In the genomic region with DNA sequence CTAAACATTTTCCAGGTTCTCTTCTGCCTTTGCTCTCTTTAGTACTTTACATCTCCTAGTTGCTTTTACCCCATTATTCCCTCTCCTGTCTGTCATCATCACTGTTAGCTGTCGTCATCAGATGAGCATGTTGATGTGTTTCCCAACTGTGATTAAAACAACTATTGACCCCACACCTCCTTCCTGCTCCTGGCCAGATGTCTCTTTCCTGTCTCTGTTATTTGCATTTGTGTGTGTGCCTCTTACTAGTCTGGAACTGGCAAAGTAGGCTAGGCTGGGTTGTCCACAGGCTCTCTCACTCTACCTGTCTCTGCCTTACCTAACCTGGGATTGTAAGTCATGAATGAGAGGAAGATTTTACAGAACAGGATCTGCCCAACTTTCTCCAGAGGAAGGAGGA, we compare ENCODE assay signal across 31 mouse cellular contexts. TPM values are rescaled to one million over a fixed set of nuclear protein-coding genes. Genes with fewer than 3 reads are reported as not detected.
A peak's percentile ranks its signal among the peaks of the same experiment; 100 is the strongest.
DNase-seq lines count a peak whose midpoint lies in the region; ATAC-seq and TF ChIP-seq lines count a peak whose summit lies in the region.
"Had no signal": no experiment of that assay in that cellular context is flagged by ENCODE, and none has a peak within 500 bp of the region (broad histone marks: within the 10 kb centered on the region; RNA-seq: fewer than 3 reads in every experiment).

No protein-coding gene starts in this region.

- H3K4me3 ChIP-seq in forebrain, embryonic 12.5 days (replicated peaks), result no peak overlapping the region
- H3K4me3 ChIP-seq in forebrain, embryonic 16.5 days (replicated peaks; ENCODE audit: low read length), result no peak overlapping the region
- no peak overlapping the region for H3K4me3 ChIP-seq in heart, adult 2 months
- H3K4me3 ChIP-seq in midbrain, embryonic 15.5 days, result no peak overlapping the region
- H3K4me3 ChIP-seq in midbrain, embryonic 14.5 days (replicated peaks; ENCODE audit: low read depth, low read length), result no peak overlapping the region
- no peak overlapping the region for H3K4me3 ChIP-seq in neural tube, embryonic 15.5 days (replicated peaks)
- H3K4me3 ChIP-seq: gastrocnemius, adult 2 months; left cerebral cortex, adult 2 months; limb, embryonic 13.5 days; liver, embryonic 12.5 days; megakaryocyte, embryonic 14.5 days had no signal

- H3K79me2 ChIP-seq in heart, adult 2 months (replicated peaks; ENCODE audit: control insufficient read depth, insufficient read depth, low read length), result no peaks in the 10 kb centered on the region

- H3K36me3 ChIP-seq in forebrain, embryonic 12.5 days (replicated peaks), result no peaks in the 10 kb centered on the region
- H3K36me3 ChIP-seq in forebrain, embryonic 16.5 days (ENCODE audit: control insufficient read depth, insufficient read depth), result no peaks in the 10 kb centered on the region
- H3K36me3 ChIP-seq in heart, adult 2 months (ENCODE audit: control insufficient read depth, insufficient read depth, low read length), result no peaks in the 10 kb centered on the region
- no peaks in the 10 kb centered on the region for H3K36me3 ChIP-seq in midbrain, embryonic 15.5 days (replicated peaks)
- H3K36me3 ChIP-seq in midbrain, embryonic 14.5 days (ENCODE audit: control insufficient read depth, insufficient read depth, low read length), result no peaks in the 10 kb centered on the region
- no peaks in the 10 kb centered on the region for H3K36me3 ChIP-seq in neural tube, embryonic 15.5 days
- H3K36me3 ChIP-seq: limb, embryonic 13.5 days; liver, embryonic 12.5 days had no signal

- intact Hi-C loops in heart, adult 2 months (cut with DNase I), result no loop called here

- no peak overlapping the region for H3K4me2 ChIP-seq in forebrain, embryonic 12.5 days
- H3K4me2 ChIP-seq in forebrain, embryonic 16.5 days (ENCODE audit: low read length), result no peak overlapping the region
- H3K4me2 ChIP-seq in midbrain, embryonic 15.5 days, result no peak overlapping the region
- no peak overlapping the region for H3K4me2 ChIP-seq in midbrain, embryonic 14.5 days (ENCODE audit: low read length)
- H3K4me2 ChIP-seq in neural tube, embryonic 15.5 days, result no peak overlapping the region
- H3K4me2 ChIP-seq: limb, embryonic 13.5 days; liver, embryonic 12.5 days had no signal

- 52% methylated on average over 1 of the region's 1 CpGs for WGBS in forebrain, embryonic 12.5 days
- WGBS in forebrain, embryonic 16.5 days, result 48% methylated on average over 1 of the region's 1 CpGs
- 36% methylated on average over 1 of the region's 1 CpGs for WGBS in heart, adult 2 months
- WGBS in midbrain, embryonic 15.5 days, result 44% methylated on average over 1 of the region's 1 CpGs
- WGBS in midbrain, embryonic 14.5 days, result 61% methylated on average over 1 of the region's 1 CpGs
- 46% methylated on average over 1 of the region's 1 CpGs for WGBS in neural tube, embryonic 15.5 days

- no peak overlapping the region for H3K9ac ChIP-seq in forebrain, embryonic 12.5 days
- no peak overlapping the region for H3K9ac ChIP-seq in forebrain, embryonic 16.5 days (replicated peaks; ENCODE audit: low read depth, low read length)
- no peak overlapping the region for H3K9ac ChIP-seq in heart, adult 2 months (ENCODE audit: low read depth, low read length)
- H3K9ac ChIP-seq in midbrain, embryonic 15.5 days, result no peak overlapping the region
- H3K9ac ChIP-seq in midbrain, embryonic 14.5 days (replicated peaks; ENCODE audit: low read length), result no peak overlapping the region
- H3K9ac ChIP-seq in neural tube, embryonic 15.5 days (replicated peaks), result no peak overlapping the region
- H3K9ac ChIP-seq: limb, embryonic 13.5 days; liver, embryonic 12.5 days; liver, postnatal 0 days had no signal

- H3K27ac ChIP-seq in forebrain, embryonic 12.5 days, result 0 out of 2 replicates have a peak overlapping the region, but pooled peaks have one; percentile 19
- no peak overlapping the region for H3K27ac ChIP-seq in forebrain, embryonic 16.5 days (ENCODE audit: low read length)
- H3K27ac ChIP-seq in heart, adult 2 months, result no peak overlapping the region
- no peak overlapping the region for H3K27ac ChIP-seq in midbrain, embryonic 15.5 days
- H3K27ac ChIP-seq in midbrain, embryonic 14.5 days (replicated peaks; ENCODE audit: low read depth, low read length), result no peak overlapping the region
- H3K27ac ChIP-seq in neural tube, embryonic 15.5 days (replicated peaks), result peak overlapping the region; percentile 51; the same call in 1 of the 2 replicates
- H3K27ac ChIP-seq: gastrocnemius, adult 2 months; left cerebral cortex, adult 2 months; limb, embryonic 13.5 days; liver, embryonic 12.5 days had no signal

- no peak for TF ChIP-seq POLR2A in heart, adult 2 months (IDR thresholded peaks at IDR 0.05; ENCODE audit: insufficient read depth, low read depth, low read length)

- H3K4me1 ChIP-seq in forebrain, embryonic 12.5 days, result no peaks in the 10 kb centered on the region
- peaks cover 4% of the 10 kb centered on the region; the same call in 1 of the 2 replicates for H3K4me1 ChIP-seq in forebrain, embryonic 16.5 days (replicated peaks; ENCODE audit: control insufficient read depth, insufficient read depth, low read length)
- no peaks in the 10 kb centered on the region; the same call in 1 of the 2 replicates for H3K4me1 ChIP-seq in heart, adult 2 months (ENCODE audit: control insufficient read depth, insufficient read depth, low read length)
- peaks cover 6% of the 10 kb centered on the region for H3K4me1 ChIP-seq in midbrain, embryonic 15.5 days
- no peaks in the 10 kb centered on the region for H3K4me1 ChIP-seq in midbrain, embryonic 14.5 days (ENCODE audit: control insufficient read depth, insufficient read depth, low read length)
- H3K4me1 ChIP-seq in neural tube, embryonic 15.5 days, result peaks cover 10% of the 10 kb centered on the region; the same call in 1 of the 2 replicates
- H3K4me1 ChIP-seq: limb, embryonic 13.5 days; liver, embryonic 12.5 days; megakaryocyte, embryonic 14.5 days had no signal

- DNase-seq in heart, adult 8-10 months (ENCODE audit: low spot score), result peak; percentile 24
- DNase-seq in heart, adult 2 months, result no peak
- DNase-seq in midbrain, embryonic 14.5 days, result no peak
- DNase-seq: adrenal gland, adult 2 months; adrenal gland, postnatal 36 days; cerebellum, adult 2 months; cerebellum, postnatal 25 days; gastrocnemius, adult 2 months; gastrocnemius, postnatal 36 days; heart, postnatal 14 days; kidney, adult 11 months; kidney, postnatal 14 days; liver, postnatal 0 days; lung, postnatal 36 days; spleen, adult 18-20 months; thymus, postnatal 14 days had no signal

- TF ChIP-seq EP300 in heart, adult 2 months (IDR thresholded peaks at IDR 0.05; ENCODE audit: insufficient read depth, low read depth, low read length), result no peak

- H3K9me3 ChIP-seq in forebrain, embryonic 12.5 days, result no peaks in the 10 kb centered on the region
- no peaks in the 10 kb centered on the region for H3K9me3 ChIP-seq in forebrain, embryonic 16.5 days (ENCODE audit: control insufficient read depth, low read length)
- H3K9me3 ChIP-seq in midbrain, embryonic 15.5 days, result no peaks in the 10 kb centered on the region
- H3K9me3 ChIP-seq in midbrain, embryonic 14.5 days (ENCODE audit: control insufficient read depth, low read length), result no peaks in the 10 kb centered on the region
- no peaks in the 10 kb centered on the region for H3K9me3 ChIP-seq in neural tube, embryonic 15.5 days (replicated peaks)
- H3K9me3 ChIP-seq: limb, embryonic 13.5 days; liver, embryonic 12.5 days; megakaryocyte, embryonic 14.5 days had no signal

- H3K27me3 ChIP-seq in forebrain, embryonic 12.5 days, result no peaks in the 10 kb centered on the region
- no peaks in the 10 kb centered on the region for H3K27me3 ChIP-seq in forebrain, embryonic 16.5 days (replicated peaks; ENCODE audit: control insufficient read depth, insufficient read depth, low read length)
- no peaks in the 10 kb centered on the region for H3K27me3 ChIP-seq in heart, adult 2 months (ENCODE audit: control insufficient read depth, insufficient read depth, low read length)
- H3K27me3 ChIP-seq in midbrain, embryonic 15.5 days (replicated peaks), result no peaks in the 10 kb centered on the region
- no peaks in the 10 kb centered on the region for H3K27me3 ChIP-seq in midbrain, embryonic 14.5 days (ENCODE audit: control insufficient read depth, insufficient read depth, low read length)
- no peaks in the 10 kb centered on the region for H3K27me3 ChIP-seq in neural tube, embryonic 15.5 days (replicated peaks)
- H3K27me3 ChIP-seq: CH12.LX; limb, embryonic 13.5 days; liver, embryonic 12.5 days; megakaryocyte, embryonic 14.5 days had no signal

- no peak for ATAC-seq in forebrain, embryonic 12.5 days (ENCODE audit: low FRiP score)
- no peak for ATAC-seq in forebrain, embryonic 16.5 days
- peak; percentile 29 for ATAC-seq in midbrain, embryonic 15.5 days (replicated peaks)
- ATAC-seq in midbrain, embryonic 14.5 days (ENCODE audit: low FRiP score, low TSS enrichment), result no peak
- no peak for ATAC-seq in neural tube, embryonic 15.5 days (ENCODE audit: low FRiP score)
- ATAC-seq: activated CD4-positive, CD25-positive, alpha-beta regulatory T cell, adult 4 months; inflammation-experienced regulatory T-cells, adult 6 months; liver, embryonic 12.5 days; liver, postnatal 0 days had no signal

- no peak for TF ChIP-seq CTCF in heart, adult 2 months (IDR thresholded peaks at IDR 0.05)

RNA-seq across cellular contexts. Expression of gene Rgs13, which starts 24.6 kb away (rescaled TPM):
- polyA plus RNA-seq in forebrain, embryonic 12.5 days (2016; fragmentation: Nextera tagmentation; extraction: Ambion mirVana), result 2.4 and 2.8 TPM in 2 replicates
- polyA plus RNA-seq in forebrain, embryonic 16.5 days (2015; fragmentation: Nextera tagmentation; extraction: Ambion mirVana), result 0.86 and 0.91 TPM in 2 replicates
- total RNA-seq in heart, adult 8-10 months (2022), result not detected
- total RNA-seq in heart, adult 2 months (2021), result not detected
- polyA plus RNA-seq in heart, adult 2 months (2012; rRNA removed), result not detected in 2 replicates
- 0.69 and 0.83 TPM in 2 replicates for polyA plus RNA-seq in midbrain, embryonic 15.5 days (2015; fragmentation: Nextera tagmentation; extraction: Ambion mirVana)
- polyA plus RNA-seq in midbrain, embryonic 14.5 days (2014; fragmentation: Nextera tagmentation; extraction: Ambion mirVana), result 1.4 and 1.6 TPM in 2 replicates
- polyA plus RNA-seq in neural tube, embryonic 15.5 days (2015; fragmentation: Nextera tagmentation; extraction: Ambion mirVana), result 0.17 and 0.27 TPM in 2 replicates
- total RNA-seq: adrenal gland, adult 2 months; adrenal gland, postnatal 36 days; gastrocnemius, adult 2 months; gastrocnemius, postnatal 36 days; heart, postnatal 14 days; monocyte, adult 5-6 weeks had no signal
- polyA plus RNA-seq: adrenal gland, adult 2 months; C2C12; cerebellum, adult 2 months; heart, embryonic 14.5 days; kidney, embryonic 14.5 days; limb, embryonic 13.5 days; liver, embryonic 12.5 days; liver, postnatal 0 days had no signal

Comparison
In these comparisons a context has a peak if more than half of its experiments do, and no peak if none do; other contexts are left out.
1. H3K27ac ChIP-seq: peak in forebrain, embryonic 12.5 days (single experiment) and neural tube, embryonic 15.5 days (single experiment); none in forebrain, embryonic 16.5 days (single experiment), heart, adult 2 months (single experiment), midbrain, embryonic 15.5 days (single experiment) and midbrain, embryonic 14.5 days (single experiment).